Mouse (Mus musculus) right cerebral cortex, postnatal 14 days (tissue): ENCODE data around the gene Pomt2.
"Not testable (repeated sequence)": the region's sequence is repeated elsewhere in the genome, so short reads cannot be mapped to it uniquely, and the experiment has no call there.

ENCODE experiments used
- DNase-seq: peaks from one replicate; pipeline ENCODE4 v3.0.0; 2022

The Pomt2 gene

DNA sequence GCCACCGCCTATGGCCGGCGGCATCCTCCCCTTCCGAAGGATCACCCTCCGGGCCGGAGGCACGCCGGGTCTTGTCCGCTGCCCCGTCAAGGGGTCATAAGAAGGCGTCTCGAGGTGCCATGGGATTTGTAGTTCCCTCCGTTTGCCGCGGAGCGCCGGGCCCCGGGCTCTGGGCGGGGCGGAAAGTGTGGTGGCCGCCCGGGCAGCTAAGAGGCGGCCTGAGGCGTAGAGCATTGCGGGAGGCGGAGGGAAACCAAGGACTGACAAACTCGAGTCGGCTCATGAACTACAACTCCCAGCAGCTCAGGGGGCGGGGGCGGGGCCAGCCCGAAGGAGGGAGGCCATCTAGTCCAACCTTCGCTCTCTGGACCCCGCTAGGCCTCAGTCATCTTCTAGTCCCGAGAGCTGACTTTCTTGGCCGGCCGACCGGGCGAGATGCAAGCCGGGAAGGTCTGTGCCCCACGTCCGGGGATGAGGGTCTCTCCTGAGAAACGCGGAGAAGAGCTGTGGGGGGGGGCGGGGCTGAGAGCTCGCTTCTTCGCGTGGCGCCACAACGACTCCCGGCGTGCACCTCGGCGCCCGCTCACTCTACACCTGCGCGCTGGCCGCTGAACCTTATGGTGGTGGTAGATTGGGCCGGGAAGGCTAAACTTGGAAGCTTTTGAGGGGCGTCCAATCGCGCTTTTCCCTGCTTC is at the start of gene Pomt2:
Gene Pomt2 (minus strand): TSS at position 574 of the 695 bp plus-strand sequence.
- peak; percentile 85 for DNase-seq

DNA sequence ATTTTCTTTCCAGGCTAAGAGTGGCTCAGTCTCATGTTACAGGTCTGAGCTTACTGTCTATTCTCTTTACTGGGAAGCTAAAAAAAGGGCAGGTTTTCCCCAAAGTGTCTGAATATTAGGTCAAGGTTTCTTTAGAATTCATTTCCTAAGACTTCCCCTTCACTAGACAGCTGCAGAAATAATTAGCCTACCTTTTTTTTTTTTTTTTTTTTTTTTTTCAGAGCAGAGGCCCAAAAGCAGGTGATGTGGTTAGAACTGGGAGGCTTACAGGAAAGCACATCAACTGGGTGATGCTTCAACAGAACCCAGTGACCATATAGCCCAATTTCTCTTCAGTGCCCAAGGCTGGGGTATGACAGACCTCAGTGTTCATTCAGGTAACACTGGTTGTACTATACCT is 48.5 kb upstream of the Pomt2 start:
- DNase-seq = no peak

DNA sequence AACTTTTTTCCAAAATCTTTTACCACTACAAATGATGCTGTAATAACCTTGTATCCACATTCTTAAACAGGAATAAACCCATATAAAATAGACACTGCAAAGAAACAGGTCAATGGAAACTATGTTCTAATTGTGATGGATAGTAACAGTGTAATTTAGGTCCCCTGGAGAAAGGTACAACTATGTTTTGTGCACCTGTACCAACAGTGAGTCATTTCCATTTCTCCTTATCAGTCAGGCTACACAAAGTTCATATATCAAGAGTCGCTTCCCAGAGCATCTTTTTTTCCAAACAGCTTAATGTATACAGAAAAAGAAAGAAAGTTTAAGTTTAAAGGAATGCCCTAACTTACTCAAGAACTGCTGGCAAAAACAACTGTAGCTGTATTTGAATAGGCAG is 47.3 kb upstream of the Pomt2 start:
- DNase-seq = no peak

DNA sequence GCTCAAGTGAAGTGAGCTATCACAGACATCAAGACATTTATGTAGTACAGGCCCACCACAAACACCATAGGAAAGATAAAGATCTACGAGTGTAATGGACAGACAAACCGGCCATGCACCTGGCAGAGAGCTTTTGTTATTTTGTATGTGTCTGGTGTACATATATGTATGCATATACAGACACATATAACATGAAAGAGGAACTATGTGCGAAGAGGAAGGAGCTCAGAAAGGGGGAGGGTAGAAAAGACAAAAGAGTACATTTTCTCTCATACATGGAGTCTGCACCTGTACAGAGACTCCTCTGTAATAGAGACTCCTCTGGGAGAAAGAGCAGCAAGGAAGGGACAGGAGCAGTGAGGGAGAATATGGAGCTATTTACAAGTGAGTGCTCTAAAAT is 45.2 kb upstream of the Pomt2 start:
- no peak for DNase-seq

DNA sequence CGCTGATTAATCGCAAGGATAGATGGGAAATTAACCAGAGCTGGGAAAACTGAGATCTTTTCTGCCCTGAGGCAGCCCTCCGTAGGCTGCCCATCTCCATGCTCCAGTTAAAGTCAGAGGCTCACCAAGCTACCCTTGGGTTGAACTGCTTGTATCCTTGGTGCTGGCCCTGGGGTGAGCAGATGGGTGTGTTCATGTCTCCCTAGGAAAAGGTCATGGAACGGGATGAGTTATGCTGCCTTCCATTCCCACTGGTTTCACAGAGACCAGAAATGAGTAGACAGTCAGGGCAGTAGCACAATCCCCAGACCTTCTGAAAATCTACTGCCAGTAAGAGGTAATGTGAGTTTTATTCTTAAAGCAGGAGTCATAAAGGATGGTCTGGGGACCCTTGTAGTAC is 29.9 kb upstream of the Pomt2 start:
- DNase-seq = no peak

DNA sequence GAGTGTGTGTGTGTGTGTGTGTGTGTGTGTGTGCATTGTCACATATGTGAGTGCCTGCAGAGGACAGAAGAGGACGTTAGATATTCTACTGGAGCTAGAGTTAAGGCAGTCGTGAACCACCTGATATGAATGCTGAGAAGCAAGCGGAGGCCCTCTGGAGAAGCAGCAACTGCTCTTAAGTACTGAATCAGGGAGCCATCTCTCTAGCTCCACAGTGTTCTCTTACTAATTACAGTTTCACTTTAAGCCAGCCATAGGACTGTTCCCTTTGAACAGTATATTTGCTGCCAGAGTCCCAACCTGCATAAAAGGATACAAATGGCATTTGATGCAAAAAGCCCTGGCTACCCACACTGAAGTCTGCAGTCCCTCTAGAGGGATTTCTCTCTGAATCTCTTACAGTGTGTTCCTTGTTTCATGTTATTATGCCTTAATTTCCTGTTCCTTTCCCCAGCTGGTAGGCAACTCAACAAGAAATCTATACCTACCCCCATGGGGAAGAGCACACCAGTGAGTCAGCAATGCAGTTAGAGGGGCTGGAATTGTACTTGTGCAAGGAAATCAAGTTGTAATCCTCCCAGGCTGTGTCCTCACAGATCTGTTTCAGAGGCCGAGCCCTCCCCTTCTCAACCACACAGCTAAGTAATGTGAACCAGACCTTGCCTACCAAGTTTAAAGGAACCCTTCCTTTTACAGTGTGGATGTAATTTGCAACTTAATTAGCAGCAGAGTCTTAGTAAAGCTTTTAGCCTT is 27.6 kb upstream of the Pomt2 start:
- no peak for DNase-seq

DNA sequence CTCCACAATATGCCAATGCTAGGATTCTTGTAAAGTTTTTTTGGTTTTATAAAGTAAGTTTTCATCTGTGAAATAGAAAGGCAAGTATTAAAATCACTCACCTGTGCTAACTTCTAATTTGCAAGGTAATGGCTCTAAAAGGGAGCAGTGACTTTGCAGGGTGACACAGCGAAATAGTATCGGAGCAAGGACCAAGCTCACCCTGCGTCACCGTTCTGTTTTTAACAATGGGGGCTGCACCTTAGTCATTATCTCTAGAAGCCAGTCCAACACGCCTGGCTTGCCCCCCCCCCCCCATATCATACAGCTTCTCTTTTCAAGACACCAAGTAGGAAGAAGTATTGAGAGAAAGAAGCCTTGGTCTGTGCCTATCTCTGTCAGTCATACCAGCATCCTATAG is 13.0 kb upstream of the Pomt2 start:
- DNase-seq = no peak

DNA sequence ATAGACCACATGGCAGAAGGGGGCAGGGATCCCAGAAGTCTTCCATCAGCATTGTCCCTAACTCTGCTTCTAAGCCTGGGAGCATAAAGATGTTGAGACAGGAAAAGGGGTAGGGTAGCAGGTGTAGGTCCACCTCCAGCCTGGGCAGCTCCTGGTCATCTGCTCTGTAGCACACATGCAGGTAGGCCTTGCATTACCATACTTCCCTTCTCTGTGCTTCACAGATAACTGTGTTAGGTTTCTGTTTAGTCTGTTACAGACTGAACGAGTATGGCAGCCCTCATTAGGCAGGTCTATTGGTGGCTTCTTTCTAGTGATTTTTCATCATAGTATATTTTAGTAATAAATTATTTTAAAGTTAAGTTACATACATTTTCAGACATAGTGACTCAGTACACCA is 12.5 kb upstream of the Pomt2 start:
- DNase-seq = no peak

DNA sequence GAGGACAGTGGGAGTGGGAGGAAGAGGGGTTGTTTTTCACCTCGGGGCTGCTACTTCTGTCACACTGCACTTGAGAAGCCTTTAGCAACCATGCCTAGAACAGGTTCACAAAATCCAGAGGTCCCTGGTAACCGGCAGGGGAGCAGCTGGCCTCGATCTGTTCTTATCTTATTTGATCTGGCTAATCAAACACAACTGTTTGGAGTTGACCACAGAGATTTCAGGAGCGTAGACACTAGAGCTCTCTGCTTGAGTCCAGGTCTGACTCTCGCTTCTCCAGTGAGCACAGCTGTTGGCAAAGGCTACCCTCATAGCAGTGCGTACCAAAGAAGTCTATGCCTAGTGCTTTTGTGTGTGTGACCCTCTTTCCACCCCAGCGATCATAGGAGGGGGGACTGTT is 10.3 kb upstream of the Pomt2 start:
- no peak for DNase-seq

DNA sequence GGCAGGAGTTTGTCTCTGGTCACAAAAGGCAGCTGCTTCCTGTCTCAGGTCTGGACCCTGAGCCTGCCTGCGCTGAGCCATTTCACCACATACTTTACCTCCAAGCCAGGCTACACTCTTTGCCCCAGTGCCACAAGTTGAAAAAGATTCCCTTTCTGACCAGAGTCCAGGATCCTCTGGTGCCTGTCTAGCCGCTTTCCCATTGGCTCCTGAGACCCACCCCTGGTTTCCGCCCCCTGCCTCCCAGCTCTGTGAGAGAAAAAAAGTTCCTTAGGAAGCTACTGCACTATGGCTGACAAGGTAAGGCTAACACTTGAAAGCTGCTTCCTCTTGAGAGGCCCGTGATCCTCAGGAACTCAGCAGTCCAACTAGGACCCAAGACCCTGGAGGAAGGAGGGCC is 9.6 kb upstream of the Pomt2 start:
- no peak for DNase-seq

DNA sequence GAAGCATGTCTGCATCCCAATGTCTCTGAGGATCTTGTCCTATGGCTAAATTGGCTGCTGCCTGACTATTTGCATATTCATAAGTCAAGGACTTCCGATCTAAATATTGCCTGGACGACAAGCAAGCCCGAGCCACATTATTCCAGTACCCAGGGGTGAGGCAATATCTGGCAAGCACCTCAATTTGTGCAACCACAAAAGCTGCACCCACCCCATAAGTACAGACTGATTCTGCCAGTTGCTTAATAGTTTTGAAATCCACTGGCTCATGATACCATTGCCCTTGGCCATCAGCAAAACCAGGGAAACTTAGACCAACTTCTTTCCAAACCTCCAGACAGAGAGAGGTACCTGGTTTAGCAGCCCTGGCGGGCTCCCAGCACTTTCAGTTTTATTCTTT is 6.7 kb upstream of the Pomt2 start:
- DNase-seq = not testable (repeated sequence)

DNA sequence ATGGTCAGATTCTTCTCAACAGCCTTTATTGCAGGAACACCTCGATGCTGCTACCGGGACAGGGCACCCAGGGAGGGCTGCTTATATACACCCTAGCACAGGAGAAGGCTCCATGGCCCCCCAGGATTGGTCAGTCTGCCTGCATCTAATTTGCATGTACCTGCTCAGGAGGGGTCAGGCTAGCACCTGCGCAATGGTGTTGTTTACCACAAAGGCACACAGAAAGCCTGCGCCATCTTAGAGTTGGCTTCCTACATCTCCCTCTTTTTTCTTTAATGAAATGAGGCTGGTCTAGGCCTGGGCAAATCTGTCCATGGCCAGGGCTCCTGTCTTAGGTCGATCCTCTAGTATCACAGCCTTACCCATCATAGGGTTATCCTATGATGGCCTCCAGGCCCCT is 1.7 kb upstream of the Pomt2 start:
- no peak for DNase-seq

DNA sequence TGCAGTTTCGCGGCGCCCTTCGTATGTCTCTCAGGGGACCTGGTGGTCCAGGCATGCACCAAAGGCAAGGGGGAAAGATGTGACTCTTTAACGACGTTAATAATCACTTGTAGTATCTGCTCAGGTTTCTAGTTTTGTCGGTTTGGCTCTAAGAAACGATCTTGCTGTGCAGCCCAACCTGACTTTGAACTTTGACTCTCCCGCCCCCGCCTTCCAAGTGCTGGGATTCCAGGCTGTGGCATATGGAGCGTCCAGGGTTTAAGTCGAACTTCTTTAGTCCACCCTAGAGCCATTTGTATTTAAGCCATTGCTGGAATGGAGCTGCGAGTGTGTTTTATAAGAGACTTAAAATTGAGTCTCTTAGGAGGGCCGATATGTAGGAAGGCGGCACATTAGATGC is 368 bp upstream of the Pomt2 start:
- DNase-seq = no peak

DNA sequence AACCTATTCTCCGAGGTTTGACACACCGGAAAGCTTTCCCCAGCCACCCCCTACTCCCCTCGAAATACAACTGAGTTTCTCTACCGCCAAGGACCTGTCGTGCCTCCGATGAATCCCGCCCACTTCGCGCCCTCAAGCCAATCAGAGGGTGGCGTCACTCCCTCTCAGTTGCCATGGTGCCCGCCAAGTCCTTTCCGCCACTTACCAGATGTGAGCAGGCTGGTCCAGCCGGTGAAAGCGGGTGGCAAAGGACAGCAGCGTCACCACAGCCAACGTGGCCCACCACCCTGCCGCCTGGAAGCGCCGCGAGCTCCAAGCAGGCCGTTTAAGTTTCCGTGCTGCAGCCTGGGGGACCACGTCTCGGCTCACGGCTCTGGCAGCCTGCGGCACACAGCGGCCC is 802 bp downstream of the Pomt2 start, which contains the start of gene Gstz1:
Gene Gstz1 (plus strand): TSS at position 200 of the 400 bp plus-strand sequence.
- DNase-seq = peak; percentile 90

DNA sequence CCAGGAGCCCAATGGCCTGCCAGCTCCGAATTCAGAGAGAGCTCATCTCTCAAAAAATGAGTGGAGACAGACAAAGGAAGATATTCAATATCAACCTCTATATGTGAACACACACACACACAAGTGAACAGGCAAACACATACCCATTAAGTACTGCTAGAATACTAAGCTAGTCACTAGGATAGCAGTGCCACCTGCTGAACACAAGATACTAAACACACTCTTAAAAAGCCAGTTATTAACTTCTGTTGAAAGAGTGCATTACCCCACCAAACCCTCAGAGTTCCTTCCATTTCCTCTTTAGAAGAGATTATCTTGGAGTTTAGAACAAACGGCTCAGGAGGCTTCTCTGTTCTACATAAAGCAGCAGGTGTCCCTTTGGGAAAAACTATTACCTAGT is 5.6 kb downstream of the Pomt2 start:
- DNase-seq = no peak

DNA sequence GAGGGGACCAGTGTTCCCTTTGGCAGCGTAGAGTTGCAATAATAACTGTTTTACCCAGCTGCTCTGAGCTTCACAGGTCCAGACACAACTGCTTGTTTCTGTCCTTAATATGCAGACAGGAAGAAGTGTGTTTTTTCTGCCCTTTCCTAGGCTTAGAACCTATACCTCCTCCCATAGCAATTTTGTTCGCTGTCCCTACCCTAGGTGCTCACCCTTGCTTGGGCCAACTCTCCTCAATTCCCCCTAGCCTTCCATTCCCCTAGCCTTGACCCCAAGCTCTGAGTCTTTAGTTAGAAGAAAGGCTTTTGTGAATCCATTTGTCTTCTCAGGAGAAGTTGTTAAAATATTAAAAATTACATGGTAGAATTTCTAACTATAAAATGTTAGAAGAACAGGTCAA is 9.0 kb downstream of the Pomt2 start:
- DNase-seq = no peak

DNA sequence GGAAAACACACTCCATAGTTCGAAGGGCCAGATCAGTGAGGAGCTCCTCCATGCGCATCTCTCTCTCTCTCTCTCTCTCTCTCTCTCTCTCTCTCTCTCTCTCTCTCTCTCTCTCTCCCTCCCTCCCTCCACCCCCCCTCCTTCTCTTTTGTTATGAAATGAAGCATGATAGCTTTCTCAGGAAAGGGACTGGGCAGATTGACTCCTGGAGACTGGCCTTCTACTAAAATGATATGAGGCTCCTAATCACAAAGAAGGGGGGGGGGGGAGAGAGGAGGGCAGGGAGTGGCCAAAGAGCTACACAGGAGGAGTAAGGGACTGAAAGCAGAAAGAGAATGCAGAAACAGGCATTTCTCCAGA is 9.4 kb downstream of the Pomt2 start:
- DNase-seq = no peak

DNA sequence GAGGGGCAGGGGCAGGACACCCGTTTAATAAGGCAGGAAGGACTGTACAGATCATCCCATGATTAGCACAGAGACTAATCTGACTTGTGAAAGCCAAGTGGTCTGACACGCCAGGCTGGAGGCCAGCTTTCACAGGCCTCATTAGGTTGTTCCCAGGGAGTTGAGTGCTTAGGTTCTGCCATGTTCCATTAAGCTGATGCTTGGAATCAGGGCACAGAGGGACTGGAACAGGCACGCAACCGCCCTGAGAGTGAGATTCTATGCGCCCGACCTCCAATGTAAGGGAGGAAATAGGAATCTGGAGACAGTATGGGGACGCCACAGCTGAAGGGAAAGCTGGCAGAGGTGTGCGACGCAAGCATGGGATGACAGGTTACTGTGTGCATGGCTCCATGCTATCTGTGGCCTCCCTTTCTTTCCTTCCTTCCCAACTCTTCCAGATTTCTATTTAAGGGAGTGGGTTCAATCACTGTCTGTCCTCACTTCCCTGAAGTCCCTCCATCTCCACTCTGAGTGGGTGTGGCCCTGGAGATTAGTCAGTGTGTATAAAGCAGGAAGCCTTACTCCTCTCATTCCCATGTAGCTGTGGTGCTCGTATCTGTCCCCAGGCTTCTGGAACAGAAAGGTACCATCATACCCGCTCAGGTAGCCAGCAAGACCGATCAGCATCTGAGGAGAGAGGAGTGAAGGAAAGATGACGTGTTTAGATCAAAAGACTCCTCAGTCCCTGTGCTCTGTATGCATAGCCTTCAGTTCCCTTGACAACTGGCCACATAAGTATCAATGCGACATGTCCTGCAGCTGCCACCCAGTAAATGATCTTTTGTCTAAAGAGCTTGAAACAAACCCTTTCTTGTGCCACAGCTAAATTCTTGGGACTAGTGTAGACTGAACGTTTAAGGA is 10.1 kb downstream of the Pomt2 start:
- DNase-seq = no peak

DNA sequence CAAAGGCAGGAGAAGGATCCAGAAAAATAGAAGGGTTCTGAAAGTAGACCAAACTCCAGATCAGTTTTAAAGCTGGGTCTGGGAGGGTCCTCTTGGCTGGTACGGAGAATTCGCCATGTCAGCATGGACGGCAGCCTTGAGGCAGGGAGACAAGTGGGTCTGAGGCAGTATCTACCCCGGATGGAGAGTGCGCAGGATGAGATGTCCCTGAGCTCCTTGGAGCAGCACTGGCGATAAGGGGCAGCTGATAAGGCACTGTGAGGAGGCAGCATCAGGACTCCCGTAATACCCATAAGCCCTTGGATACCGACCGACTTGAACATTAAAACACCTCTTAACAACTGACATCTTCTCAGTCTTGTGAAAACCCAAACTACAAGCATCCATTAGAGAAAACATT is 15.0 kb downstream of the Pomt2 start:
- DNase-seq = no peak

DNA sequence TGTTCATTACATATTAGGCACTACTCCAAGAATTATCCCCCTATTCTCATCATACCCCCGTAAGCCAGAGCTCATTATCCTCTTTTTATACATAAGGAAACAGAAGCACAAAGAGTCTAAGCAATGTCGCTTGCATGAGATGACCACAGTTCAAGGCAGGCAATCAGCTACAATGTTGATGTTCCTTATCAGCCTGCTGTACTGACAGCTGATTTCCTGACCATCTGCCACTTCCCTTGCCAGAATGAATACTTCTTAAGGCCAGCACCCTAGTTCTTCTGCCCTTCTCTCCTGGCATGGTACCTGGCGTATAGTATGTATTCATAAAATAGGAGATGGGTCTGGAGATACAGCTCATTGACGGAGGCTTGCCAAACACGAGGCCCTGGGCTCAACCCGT is 15.6 kb downstream of the Pomt2 start:
- DNase-seq = no peak

DNA sequence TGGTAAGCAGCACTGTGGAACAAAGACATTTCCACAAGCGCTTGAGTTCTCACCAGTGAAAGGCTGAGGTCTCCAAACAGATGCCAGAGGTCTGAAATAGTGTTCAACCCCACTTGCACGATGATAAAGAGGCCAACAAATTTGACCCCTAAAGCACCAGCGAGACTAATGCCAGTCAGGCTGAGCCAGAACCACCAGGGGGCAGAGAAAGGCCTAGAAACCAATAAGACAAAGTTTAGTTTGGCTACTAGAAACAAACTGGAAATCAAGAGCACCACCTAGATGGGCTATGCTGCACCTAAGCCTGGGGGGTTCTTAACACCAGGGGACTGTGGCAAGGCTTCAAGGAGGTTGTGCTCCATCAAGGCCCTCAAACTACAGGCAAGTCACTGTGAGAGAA is 16.1 kb downstream of the Pomt2 start:
- no peak for DNase-seq

DNA sequence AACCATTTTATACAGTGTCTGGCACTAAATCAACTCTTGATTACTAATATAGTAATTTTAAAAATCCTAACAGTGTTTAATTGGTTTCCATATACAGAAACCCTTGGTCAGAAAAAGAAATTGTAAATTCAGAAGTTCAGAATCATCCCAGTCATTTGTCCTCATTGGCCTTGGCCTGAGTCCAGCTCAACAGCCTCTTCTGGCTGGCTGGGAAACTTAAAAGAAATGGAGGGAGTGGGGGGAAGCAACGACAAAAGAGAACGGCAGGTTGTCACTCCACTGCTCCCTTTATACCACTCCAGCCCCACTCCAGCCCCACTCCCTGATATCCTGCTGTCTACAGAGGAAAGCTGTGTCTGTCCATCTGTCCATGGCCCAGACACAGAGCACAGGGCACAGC is 16.6 kb downstream of the Pomt2 start:
- no peak for DNase-seq

DNA sequence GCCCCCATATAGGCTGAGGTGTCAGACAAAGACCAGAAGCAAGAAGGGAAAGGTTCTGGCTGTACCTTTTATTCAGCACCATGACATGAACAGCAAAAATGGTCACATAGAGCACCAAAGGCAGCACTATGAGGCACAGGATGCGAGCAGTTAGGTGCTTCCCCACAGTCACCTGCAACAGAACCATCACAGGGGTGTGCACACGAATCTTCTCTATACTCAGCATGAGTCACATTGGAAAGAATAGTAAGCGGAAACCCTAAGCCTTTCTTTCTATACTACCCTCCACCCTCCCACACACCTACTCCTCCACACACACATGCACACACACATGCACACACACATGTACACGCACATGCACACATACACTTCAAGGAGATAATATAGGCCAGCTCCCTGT is 17.5 kb downstream of the Pomt2 start:
- no peak for DNase-seq

DNA sequence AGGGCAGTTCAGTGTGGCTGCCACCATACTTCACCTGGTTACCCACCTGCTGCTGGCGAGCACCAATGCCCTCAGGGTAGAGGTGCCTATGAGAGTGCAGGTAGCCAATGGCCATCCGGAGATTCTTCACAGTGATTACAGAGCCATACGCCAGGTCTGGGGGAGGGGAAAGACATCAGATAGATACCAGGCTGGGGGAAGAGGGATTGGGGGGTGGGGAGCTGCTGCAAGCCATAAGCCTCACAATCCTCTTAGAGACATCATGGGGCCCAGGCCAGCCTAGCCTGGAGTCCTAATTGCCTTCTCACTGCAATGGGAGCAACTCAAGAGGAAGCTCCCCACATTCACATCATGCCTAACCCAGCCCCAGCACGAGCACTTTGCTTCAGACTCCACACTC is 20.5 kb downstream of the Pomt2 start:
- DNase-seq = no peak
